Mouse (Mus musculus) thymus, postnatal 10 days (tissue): ENCODE data around the gene Yy1.
A peak's percentile ranks its signal among the peaks of the same experiment; 100 is the strongest.

Experiments
- DNase-seq, 2 experiments: peaks; one replicate each; pipeline ENCODE4 v3.0.0; 2021; ENCODE audit warnings: low spot score in 2 of 2

The Yy1 gene

DNA sequence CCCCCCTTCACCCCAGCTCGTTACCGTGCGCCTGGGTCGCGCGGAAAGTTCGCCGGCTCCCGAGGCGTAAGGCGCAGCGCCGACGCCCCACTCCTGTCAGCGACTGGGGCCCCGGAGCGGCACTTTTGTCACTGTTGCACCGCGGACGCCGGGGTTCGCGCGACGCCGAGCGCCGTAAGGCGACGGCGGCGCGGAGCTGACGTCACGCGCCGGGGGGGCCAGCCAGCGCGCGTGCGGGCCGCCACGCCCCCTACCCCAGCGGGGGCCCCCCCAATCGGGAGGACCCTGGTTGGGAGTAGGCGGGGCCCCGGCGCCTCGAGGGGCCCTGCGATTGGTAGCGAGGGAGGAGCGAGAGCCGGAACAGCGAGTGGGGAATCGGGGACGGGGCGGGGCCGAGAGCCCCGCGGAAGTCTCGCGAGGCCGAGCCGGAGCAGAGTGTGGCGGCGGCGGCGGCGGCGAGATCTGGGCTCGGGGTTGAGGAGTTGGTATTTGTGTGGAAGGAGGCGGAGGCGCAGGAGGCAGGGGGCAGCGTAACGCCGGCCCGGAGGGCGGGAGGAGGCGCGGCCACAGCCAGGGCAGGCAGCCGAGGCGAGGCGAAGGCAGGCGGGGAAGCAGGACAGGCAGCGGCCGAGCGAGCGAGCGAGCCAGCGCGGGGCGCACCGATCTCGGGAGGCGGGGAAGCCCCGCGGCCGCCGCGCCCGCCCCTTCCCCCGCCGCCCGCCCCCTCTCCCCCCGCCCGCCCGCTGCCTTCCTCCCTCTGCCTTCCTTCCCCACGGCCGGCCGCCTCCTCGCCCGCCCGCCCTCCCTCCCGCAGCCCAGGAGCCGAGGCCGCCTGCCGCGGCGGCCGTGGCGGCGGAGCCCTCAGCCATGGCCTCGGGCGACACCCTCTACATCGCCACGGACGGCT, at the start of gene Yy1:
TSS of gene Yy1 (plus strand) at position 428 of the 907 bp plus-strand sequence.
- peak; percentile 98 for DNase-seq

DNA sequence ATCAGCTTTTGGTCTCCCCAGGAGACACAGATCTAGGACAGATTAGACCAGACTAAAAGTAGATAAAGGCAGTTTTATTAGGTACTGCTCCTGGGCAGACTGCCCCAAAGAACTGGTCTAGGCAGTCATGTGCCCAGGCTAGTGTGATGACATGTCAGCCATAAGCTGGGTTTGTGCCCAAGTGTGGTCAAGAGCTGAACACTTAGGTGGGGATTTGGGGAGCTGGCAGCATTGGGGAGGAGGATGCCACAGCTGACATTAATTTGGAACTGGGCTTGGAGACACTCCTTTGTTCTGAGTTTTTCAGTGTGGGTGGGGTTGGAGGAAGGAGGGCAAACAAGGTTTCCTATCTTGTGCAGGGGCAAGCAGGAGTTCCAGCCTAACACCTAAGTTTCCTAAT, 46.8 kb upstream of the Yy1 start:
- no peak for DNase-seq

DNA sequence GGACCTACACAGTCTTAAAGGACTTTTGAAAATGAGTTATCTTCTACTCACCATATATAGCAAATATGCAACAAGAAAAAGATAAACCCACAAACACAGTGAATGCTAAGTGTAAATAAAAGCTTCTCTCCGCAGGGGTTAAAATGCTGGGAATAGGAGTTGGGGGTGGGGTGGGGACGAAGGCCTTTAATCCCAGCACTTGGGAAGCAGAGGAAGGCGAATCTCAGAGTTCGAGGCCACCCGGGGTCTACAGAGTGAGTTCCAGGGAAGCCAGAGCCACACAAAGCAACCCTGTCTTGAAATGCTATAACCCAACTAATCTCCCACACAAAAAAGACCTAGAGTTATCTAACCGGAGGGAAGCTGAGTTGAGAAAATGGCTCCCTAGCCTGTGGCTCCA, 43.8 kb upstream of the Yy1 start:
- DNase-seq: no peak

DNA sequence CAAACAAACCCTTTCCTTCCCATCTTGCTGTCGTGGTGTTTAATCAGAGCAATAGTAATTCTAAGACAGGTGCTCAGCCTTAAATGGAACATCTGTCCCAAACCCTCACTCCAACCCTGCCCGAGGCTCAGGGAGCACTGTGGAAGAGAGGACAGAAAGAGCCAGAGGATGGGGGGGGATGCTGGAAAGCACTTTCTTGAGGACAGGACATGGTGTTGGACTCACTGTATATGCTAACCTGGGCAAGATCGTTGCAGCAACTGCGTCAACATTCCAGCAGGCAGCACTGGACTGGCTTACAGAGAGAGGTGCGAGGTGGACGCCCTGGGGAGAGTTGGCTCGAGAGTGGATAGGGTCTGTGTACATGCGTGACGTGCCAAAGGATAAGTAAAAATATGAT, 43.3 kb upstream of the Yy1 start:
- no peak for DNase-seq

DNA sequence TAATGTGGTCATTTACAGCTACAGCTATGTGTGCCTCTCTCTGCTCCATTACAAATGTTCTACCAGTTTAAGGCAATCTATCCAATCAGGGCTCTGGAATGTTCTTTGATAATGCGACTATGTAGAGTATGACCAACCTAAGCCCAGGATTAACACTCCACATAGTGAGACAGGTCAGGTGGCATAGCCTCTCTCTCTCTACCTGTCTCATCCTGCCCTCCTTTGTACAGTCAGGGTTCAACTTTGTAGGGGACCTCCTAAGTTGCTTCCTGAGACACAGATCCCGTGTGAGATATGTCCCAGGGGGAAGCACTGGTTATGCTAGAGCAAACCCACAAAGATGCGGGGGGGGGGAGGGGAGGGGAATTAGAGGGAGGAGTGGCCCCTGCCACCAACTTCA, 42.5 kb upstream of the Yy1 start:
- no peak for DNase-seq

DNA sequence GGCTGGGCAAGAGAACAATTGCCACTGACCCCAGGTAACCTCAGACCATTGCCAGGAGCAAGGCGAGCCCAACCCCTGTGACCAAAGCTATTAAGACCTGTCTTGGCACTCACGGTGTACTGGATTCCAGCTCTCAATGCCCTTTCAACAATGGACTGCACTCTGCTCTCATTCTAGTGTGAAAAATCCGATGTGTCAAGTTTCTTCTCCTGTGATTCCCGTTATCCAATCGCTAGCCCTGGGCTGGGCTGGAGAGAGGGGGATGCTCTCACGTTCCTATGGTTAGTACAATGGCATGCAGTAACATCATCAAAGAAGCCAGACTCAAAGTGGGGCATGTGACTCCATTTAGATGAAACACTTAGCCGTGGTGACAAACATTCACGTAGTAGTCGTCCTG, 41.0 kb upstream of the Yy1 start:
- no peak for DNase-seq

DNA sequence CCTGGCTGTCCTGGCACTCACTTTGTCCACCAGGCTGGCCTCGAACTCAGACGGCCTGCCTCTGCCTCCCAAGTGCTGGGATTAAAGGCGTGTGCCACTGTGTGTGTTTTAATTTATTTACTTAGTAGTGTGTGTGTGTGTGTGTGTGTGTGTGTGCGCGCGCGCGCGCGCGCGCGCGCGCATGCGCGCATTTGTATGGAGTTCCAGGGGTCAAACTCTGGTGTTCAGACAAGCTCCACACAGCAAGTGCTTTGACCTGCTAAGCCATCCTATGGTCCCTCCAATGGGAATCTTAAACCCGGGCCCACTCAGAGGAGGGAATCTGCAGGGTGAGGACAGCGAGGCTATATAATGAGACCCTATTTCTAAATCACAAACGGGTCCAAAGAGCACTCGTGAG, 37.6 kb upstream of the Yy1 start:
- no peak for DNase-seq

DNA sequence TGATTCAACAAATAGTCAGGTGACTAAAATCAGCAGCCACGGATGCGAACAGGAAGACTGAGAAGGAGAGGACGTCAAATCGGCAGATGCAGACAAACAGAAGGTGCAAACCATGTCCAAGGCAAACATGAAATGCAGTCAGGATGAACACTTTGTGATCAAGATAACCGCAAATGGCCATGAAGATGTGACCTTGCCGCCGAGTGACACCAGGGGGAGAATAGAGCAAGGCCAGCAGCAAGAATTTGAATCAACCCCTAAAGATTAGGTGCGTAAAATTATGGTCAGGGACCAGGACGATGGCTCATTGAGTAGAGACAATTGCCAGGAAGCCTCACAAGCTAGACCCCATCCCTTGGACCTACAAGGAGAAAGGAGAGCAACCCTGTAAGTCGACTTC, 36.2 kb upstream of the Yy1 start:
- no peak for DNase-seq

DNA sequence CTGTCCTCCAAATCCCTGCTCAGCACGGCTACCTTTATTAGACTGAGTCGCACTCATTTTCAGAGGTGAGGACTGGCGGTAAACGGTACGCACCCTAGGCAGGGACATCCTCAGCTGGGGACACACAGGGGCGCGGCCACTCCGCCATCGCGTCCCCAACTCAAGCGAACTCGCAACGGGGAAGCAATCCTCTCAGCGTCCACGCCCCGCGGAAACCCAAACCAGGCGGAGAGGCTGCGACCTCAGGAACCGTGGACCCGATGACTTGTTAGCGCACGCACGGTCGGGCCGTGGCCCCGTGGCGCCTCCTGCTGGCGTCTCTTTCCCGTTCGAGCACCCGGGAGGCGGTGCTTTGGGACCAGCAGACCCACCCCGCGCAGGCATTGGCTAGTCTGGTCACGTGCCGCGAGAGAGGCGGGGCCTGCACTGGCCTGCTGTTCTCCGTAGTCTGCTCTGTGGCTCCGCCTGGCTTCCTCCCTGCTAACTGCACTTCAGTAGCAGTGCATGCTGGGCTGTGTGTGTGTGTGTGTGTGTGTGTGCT, 35.0 kb upstream of the Yy1 start:
- DNase-seq: peak; percentile 98 to 100

DNA sequence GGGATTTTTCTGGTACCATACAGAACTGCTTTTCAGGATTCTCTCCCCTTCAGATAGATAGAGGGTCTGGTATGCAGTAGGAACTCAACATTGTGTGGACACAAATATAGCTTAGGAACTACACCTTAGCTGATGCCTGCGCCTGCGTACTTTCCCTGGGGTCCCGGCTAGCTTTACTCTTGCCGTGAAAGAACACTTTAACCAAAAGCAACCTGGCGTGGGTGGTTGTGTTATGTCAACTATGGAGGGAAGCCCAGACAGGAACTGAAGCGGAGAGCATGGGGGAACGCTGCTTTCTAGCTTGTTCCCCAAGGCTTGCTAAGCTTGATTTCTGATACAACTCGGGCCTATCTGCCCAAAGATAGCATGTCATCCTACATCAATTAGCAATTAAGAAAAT, 34.5 kb upstream of the Yy1 start:
- no peak for DNase-seq

DNA sequence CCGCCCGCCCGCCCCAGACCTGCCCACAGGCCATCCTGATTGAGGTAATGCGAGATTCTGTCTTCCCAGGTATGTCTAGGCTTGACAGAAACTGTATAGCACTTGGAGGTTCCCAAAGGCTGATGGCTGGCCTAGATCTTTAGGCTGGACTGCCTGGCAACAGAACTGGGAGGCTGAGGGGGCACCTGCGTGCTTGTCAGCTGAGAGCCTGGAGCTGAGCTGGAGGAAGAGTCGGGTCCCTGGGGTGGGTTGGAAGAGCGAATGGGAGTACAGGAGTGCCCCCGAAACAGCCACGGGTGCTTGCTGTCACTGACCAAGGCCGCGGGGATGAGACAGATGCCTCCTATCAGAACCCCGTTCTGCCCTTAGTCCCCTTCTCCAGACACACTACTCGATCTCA, 34.1 kb upstream of the Yy1 start:
- no peak for DNase-seq

DNA sequence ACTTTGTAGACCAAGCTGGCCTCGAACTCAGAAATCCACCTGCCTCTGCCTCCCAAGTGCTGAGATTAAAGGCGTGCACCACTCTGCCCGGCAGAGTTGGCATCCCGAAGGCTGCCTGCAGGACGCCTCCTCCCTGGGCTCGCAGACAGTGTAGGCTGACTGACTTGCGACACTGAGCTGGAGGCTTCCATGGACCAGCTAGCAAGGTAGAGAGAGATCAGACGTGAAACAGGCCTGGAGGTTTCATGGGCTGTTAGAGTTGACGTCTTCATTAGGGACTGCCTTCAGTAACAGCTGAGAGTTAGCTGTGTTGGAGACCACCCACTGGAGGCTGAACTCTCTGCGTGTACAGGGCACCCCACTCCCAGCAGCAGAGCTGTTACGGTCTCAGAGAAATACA, 33.5 kb upstream of the Yy1 start:
- DNase-seq: no peak

DNA sequence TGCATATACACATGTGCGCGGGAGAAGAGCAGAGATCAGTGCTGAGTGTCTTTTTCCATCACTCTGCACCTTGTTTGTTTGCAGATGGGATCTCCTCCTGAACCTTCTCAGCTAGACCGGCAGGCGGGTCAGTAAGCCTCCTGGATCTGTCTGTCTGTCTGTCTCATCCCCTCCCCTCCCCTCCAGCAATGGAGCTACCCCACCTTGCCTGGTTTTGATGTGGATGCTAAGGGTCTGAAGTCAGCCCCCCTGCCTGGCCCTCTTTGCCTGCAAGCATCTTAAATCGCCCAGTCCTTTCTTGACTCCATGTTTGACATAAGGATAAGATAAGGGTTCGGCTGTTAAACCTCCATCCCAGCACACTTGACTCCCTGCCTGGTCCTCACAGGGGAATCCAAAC, 32.8 kb upstream of the Yy1 start:
- DNase-seq: no peak

DNA sequence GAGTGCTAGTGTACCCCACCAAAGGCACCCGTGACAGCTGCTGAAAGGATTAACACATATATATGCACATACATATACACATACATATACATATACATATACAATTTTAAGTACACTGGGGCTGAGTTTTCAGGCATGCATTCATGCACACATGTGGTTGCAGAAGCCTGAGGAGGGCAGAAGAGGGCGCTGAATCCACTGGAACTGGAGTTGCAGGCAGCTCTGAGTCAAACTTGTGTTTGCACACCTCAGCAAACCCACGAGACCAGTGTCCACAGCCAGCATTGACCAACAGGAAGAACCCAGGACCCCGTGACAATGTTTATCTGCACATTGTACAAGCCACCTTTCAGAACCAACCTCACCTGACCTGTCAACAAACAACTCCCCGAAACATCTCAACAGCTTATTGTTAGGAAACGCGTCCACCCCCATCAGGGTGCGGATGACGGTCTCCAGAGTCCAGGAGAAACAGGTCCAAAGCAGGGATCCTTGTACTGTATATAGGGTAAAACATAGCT, 32.2 kb upstream of the Yy1 start:
- DNase-seq: peak; percentile 46 to 61

DNA sequence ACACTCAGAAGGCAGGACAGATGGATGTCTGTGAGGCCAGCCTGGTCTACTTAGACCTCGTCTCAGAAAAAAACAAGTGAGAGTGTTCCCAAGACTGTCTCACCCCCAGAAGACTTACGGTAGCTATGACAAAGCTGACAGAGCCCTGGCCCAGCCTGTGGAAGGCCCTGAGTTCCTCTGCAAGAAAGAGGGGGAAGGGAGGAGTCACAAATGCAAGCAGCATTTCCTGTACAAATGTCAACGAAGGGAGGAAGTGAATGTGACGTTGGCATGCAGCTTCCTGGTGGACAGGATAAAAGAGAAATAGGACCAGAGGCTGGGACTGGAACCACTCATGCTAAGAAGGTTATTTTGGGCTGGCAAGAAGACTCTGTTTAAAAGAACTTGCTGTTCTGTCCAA, 31.6 kb upstream of the Yy1 start:
- peak; percentile 60 to 63 for DNase-seq

DNA sequence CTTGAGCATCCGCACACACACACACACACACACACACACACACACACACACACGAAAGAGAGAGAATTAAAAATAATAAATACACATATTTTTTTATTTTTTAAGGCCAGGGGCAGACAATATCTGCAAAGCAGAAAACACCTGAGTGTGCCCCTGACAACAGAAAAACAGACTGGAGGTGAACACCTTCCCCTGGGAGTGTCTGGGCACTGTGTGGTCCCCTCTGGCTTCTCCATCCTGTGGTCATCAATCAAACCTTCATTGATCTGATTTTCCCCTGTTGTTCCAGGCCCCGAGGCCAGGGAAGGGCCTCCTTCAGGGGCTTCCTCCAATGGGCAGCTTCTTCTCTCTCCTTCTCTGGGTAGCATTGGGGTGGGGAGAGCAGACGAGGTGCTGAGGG, 31.1 kb upstream of the Yy1 start:
- DNase-seq: no peak

DNA sequence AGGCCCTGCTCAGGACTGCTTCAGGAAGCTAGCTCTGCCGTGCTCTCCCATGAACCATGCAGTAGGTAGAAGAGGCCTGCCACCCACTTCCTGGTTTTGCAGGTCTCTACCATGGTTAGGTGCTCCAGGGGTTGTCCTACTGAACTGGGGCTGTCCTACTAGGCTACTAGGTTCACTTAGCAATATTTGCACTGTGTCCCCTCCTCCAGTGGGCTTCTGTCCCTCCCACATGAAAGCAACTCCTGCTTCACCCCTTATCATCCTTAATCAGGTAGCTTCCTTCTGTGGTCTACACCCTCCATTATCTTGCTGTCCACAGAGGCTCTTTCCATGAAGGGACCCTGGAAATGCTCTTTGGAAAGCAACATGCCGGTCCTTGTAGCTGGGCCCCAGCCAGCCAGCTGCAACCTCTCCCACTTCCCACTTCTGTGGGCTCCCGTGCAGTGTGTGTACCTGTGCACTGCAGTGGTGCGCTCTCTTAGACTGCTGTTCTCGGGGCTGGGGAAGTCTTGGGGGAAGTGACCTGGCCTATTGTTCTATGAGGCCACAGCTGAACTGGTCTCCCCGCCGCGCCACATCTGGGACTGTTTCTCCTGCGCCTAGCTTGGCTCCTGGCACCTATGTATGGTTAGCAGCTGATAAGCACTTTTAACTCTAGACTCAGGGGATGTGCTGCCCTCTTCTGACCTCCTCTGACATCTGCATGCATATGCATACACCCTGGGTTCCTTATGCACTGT, 29.5 kb upstream of the Yy1 start:
- peak; percentile 66 to 67 for DNase-seq

DNA sequence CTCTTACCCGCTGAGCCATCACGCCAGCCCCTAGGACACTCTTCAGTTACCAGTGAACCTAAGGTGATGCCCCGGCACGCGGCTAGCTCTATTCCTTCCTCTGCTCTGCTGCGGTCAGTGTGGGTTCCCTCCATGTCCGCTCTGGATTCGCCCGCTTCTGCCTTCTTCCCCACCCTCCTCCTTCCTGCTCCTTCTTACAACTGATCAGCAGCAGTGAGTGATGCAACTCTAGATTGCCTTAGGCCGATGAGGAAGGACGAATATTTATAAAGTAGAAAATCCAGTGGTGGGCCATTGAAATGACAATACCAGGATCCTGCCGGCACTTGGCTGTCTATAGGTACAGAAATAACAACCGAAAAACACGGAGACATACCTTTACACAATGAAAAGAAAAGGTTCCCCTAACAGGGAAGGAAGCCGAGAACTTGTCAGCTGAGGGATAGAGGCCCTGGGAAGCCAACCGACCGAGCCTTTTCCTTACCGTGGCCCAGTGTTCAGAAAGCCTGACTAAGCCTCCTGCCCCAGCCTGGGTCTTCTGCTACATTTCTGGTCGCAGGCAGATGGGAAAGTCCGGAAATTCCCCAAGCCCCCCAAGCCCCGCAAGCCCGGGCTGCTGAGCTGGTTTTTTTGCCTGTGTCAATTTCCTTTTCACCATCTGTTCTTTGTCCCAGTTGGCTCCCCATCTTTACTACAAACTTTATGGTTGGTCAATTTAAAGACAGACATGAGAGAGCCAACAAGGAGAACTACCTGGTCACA, 27.7 kb upstream of the Yy1 start:
- DNase-seq: peak in 1 of 2 experiments; percentile 40

DNA sequence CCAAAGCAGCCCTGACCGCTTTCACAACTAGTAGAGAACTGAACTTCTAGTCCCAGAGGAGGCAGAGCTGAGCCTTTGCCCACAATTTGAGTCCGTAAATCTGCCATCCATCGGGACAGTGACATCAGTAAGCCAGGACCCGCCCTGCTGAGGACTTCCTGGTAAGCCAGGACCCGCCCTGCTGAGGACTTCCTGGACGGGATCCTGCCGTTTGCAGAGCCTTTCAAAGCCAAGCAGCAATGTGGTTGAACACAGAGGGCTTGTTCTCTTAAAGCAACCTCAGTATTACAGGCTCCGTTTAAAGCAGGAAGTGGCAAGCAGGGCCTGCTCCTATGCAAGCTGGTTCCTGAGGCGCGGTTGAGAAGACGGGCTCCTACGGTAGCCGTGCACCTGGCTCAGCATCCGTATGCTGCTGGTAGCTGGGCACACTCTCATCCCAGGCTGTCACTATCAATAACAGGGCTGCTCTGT, 27.0 kb upstream of the Yy1 start:
- DNase-seq: peak; percentile 71 to 76

DNA sequence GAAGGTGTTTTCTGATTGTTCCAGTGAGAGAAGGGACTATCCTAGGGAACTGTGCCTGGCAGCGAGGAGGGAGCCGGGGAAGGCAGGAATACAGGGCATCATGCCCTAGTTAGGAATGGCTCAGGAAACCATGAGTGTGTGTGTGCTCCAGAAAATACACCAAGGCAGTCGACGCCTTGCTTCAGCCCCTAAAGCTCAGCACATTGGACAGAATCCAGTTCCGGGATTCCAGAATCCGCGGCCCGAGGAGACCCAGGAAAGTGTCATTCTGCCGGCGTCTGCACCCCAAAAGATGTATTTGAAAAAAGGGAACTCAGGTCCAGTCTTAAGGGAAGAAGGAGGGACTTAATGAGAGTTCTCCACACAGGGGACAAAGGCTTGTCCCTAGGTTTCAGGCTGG, 26.5 kb upstream of the Yy1 start:
- DNase-seq: no peak

DNA sequence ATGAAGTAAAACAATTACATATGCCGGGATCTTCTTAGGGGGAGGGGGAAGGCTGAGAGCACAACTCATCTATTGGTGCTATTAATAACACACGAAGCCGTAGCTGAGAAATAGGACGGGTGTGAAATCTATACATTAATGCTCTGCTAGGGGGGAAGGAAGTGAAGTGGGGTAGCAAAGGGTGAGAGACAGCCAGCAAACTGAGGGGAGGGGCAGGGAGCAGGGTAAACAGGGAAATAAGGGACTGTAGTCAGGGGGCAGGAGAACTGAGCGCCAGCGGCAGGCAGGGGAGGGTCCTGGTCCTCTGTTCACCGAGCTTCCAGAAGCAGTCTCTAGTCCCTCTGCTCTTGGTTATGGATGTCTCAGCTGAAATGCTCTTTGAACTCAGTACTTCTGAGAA, 25.9 kb upstream of the Yy1 start:
- no peak for DNase-seq
